Mouse (Mus musculus) fat pad, adult 2 months (tissue): ENCODE data around the gene Nedd4.

ENCODE experiments used
- DNase-seq: peaks from one replicate; pipeline ENCODE4 v3.0.0-alpha.2; 2011; ENCODE audit warnings: low read depth, low spot score; ENCODE audit errors: extremely low read depth

Gene Nedd4

DNA sequence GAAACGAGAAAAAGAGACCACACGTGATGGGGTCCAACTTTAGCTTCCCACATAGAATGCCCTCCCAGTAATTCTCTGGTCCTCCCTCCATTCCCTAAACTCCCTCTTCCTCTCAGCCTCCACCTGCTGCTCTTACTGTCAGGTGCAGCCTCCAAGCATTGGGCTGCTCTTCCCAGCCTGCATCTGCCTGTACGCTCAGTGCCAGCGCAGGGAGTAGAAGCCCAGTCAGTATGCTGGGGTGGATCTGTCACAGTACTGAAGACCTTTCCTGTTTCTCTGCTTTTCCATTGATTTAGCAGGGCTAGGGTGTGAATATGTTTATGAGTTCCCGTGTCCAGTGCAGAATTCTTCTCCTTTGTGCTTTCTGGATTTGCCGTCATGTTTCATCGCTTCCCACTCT is 54.1 kb downstream of the Nedd4 start:
- DNase-seq: no peak

DNA sequence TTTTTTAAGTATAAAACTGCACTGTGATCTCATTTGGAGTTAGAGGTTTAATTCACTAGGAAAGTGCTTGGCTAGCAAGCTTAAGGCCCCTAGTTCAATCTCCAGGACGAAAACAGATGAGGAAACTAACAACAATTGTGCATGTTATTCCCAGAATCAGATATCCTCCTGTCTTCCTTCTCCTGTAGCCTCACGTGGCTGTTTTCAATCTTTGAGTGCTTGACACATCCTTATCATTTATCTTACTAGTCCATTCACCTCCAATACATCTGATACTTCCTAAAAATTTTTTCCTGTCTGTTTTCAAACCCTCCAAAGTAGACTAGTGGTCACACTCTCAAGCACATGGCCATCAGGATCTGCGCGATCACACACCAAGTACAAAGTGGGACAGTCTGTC is 57.0 kb downstream of the Nedd4 start:
- DNase-seq: no peak

DNA sequence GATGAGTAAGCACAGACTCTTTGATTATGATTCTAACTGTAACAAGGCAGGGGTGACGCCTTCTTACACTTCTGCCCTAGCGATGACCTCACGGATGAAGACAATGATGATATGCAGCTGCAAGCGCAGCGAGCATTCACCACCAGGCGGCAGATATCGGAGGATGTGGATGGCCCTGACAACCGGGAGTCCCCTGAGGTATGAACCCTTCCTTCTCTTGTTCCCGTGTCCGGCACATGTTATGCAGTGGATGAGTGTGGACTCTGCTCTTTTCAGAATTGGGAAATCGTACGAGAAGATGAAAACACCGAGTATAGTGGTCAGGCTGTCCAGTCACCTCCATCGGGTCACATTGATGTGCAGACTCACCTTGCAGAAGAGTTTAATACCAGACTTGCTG is 59.1 kb downstream of the Nedd4 start:
- no peak for DNase-seq

DNA sequence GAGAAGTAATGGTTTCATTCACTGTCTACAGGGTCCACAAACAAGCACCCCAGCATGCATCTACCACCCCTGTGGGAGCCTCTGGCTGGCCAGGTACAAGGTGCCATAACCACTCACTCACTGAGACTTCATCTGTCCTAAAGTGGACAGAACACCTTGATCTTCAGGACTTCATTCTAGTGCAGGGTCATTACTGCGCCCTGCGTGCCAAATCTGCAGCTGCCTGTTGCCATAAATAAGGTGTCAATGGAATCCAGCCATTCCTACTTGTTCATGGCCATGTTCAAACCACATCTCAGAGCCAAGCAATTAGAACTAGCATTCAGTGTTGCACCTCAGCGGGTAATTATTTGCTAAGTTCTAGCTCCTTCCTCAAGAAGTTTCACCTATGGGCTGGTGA is 60.5 kb downstream of the Nedd4 start:
- DNase-seq: no peak

DNA sequence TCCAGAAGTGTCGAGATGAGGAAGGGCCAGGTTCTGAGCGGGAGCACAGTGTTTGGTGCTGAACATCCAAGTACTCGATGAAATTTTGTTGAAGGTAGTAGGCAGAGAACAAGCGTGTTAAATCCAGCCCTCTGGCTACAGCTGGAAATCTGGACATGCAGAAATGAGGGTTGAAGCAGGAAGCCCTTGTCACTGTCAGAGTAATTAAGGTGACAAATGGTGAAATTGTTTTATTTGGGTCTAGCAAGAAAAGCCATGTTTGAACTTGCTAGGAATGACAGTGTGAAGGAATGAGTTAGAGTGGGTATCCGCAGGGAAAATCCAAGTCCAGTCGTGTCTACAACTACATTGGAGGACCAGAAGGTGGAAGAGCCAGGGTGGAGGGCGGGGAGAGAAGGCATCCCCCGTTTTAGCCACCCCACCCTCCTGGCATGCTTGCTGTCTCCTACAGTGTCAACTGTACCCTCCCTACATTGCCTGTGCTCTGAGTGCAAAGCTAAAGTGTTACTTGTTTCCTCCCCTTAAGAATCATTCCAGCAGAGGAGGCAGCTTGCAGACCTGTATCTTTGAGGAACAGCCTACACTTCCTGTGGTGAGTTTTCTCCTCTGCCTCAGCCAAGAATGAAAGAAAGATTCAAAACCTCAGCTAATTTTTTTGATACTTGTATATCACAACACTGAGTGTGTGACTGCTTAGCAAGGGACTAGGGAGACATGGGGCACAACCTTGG is 62.5 kb downstream of the Nedd4 start:
- peak; percentile 80 for DNase-seq

DNA sequence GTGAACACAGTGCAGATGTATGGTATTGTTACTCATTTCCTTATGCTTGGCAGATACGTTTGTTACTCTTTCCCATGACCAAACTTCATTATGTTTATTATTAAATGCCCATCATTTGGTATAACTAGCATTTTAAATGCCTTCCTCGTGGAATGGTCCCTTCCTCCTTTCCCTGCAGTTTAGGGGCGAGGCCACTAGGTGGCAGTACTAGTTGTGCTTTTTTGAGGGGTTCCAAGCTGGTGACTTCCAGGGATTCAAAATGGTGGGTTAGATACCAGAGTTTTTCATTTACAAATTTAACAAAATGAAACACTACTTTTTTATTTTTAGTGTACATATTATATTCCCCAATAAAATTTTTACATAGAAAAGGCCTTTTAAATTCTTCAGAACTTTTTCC is 71.8 kb downstream of the Nedd4 start:
- DNase-seq: no peak

DNA sequence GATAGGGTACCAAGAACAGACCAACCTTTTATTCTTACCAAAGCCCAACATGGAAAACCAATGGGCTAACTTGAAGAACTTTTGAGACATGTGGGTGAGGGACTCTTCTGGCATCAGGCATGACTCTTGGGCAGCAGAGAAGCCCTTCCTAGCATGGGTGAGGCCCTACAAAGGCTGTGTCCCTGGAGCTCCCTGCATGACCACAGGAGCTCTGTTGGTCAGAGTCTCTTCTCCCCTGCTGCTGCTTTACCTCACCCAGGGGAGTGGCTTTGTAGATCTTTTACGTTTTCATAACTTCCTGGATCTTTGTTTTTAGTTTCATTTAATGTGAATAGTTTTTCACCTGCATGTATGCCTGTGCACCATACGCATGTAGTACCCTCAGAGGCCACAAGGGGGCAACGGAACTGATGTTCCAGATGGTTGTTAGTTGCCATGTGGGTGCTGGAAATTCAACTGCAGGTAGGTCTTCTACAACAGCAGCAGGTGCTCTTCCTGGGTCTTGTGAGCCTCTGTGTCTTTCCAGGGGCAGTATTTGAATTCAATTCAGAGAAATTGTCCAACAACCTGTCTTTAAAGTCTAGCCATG is 73.8 kb downstream of the Nedd4 start:
- DNase-seq: no peak

DNA sequence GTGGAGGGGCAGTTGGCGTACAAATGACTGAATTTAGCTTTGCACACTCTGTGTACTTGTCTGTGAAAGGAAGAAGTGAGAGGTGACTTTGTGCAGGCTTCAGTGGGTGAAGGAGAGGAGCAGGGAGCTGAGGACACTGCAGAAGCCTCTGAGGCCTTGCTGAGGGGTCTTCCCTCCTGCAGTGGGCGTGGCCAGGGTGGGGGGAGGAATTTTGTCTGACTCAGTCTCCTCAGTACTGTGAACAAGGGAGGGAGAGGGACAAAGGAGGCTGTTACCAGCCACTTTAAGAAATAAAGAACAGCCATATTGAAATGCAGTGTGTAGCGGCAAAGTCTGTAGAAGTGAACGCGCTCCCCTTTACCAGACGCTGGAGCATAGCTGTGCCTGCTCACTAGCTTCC is 79.1 kb downstream of the Nedd4 start:
- DNase-seq: no peak

DNA sequence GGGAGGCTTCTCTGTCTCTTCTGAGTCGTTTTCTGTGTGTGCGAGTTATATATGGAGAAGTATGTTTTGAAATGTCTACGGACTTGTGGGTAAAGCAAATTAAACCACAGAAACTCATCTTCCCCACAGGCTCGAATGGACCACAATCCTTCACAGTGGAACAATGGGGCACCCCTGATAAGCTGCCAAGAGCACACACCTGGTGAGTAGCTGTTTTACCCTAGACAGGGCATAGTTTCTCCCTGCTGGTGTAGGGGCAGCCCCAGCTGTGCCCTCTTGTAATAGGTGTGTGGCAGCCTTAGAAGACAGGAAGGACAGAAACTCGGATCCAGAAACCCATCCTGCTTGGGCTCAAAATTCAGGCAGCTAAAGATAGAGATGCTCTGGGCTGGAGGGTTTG is 84.1 kb downstream of the Nedd4 start:
- no peak for DNase-seq

DNA sequence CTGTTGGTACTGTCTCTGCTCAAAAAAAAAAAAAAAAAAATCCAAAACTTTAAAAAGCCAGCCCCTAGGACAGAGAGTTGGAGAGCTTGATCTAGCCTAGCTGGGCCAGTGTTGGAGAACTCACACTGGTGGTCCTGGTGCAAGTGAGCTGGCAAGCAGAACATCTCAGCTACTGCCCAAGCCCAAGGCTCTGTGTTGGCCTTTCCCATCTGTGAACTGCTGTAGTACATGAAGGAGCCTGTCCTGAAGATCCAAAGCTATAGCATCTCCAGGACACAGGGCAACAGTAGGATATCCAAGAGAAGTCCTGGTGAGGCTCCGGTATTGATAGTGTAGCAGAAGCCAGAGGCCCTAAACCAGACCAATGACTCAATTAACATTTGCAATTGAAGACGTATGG is 88.1 kb downstream of the Nedd4 start:
- no peak for DNase-seq

DNA sequence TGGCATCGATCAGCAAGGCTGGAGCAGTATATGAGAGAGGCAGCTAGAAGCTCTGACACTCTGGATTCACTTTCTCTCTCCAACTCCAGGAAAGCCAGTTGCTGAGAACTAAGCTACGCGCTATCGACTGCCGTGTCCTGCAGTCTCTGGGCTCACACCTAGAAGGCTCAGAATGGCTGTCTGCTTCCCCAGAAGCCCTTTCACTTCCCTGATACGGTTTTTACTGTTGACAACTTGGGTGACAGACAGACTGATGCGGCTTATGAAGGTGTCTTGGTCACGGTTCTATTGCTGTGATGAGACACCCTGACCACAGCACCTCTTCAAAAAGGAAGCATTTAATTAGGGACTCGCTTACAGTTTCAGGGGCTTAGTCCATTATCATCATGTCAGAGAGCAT is 90.5 kb downstream of the Nedd4 start:
- DNase-seq: no peak

DNA sequence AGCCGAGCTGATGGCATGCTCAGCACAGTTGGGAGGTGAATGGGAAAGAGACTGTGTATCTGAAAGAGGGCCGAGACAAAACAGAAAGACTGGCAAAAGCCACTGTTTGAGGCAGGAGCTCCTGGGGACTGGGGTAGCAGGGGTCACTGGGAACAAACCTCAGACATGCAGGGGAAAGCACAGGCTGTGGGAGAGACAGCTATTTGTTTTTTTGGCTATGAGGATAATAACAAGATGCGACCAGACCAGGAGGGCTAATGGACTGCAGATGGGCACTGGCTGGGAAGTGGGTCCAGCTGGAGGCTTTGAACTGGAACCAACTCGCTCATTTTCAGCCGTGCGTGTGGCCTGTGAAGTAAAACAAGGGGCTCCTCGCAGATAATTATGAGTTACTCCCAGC is 91.6 kb downstream of the Nedd4 start:
- DNase-seq: no peak

DNA sequence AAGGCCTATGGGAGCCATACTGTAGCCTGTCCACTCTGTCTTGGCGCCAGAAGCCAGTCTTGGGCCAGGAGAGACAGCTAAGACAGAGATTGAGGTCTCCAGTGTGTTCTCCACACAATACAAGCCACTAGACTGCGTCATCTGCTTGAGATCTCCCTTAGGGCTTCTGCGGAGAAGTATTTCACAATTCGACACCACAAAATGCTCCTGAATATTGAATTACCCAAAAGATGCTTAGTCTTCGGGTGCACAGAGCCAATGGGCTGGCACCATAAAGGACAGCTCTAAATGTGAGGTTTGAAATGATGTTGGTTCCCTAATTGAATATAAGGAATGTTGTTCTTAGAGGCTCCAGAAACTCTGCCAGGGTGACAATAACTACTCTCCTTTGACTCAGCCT is 95.0 kb downstream of the Nedd4 start:
- DNase-seq: no peak

DNA sequence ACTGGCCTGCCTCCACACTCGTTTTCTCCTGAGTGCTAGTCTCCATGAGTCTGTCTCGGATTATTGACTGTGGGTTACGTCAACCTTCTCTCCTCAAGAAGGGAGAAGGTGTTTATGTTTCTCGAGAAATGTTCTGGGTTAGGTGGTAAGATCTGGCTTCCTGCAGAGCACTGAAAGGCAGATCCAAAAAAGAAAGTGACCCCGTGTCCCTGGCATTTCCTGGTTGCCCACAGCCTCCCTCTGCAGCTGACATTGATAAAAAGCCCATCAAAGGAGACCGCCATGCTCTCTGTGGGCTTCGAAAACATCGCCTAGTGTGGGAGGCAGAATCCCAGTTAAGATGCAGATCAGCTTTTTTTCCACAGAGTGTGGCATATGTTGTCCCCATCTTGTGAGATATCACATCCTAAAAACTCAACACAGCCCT is 96.6 kb downstream of the Nedd4 start:
- no peak for DNase-seq

DNA sequence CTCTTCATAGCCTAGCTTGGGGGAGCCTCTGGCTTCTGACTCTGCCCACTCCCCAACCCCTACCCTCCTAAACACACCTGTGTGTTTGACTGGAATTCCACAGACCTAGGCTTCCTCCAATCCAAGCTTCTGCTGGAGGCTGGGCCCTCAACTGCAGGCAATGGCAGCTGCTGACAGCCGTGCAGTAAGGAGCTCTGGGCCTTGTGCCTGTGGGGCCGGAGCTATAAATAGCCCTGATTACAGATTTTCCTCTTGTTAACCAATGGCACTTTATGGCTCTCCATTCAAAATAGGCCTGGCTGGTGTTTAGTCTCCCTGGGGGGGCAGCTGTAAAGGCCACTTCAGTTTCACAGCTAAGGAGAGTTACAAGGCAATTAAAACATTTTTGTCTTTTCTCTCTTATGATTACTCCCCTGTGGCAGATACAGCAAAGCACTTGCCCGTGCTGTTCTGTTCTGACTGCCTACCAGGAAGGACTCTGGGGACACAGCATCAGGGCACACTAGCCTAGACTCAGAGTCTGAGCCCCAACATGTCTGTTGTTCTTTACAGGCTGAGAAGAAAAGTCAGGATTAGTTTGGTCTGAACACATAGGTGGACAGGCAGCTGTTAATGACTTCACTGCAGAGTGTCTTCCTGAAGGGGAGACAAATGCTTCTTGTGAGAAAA is 101.0 kb downstream of the Nedd4 start:
- no peak for DNase-seq

DNA sequence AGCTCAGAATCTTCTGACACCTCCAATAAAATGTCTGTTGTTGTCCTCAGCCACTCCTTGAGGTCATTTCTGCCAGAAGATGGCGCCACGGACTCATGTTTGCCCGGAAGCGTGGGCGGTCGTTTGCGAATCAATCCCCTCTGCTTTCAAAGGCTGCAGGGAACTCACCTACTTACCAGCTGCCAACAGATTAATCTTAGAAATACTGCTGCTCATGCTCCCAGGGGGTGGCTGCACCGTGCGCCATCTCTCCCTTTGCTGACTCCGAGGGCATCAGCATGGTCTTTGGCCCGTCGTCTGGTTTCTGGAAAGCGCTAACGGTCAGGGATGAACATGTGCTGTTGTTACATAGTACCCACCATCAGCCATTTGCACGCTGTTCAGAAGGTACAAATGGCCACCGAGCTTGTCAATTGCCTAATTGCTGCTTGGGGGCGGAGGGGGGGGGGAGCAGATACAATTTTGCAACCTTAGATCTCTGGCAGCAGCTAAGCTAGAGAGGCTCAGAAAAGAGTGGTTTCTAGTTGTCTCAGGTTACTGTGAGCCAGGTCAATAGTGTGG is 104.7 kb downstream of the Nedd4 start:
- DNase-seq: no peak

DNA sequence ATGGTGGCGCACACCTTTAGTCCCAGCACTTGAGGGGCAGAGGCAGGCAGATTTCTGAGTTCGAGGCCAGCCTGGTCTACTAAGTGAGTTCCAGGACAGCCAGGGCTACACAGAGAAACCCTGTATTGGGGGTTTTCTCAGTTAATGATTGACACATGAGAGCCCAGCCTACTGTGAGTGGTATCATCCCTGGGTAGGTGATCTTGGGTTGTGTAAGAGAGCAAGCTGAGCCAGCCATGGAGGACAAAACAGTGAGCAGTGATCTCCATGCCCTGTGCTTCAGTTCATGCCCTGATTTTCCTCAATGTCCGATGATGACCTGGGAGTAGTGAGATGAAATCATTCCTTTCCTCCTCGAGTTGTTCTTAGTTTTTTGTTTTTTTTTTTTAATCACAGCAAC is 112.9 kb downstream of the Nedd4 start:
- no peak for DNase-seq

DNA sequence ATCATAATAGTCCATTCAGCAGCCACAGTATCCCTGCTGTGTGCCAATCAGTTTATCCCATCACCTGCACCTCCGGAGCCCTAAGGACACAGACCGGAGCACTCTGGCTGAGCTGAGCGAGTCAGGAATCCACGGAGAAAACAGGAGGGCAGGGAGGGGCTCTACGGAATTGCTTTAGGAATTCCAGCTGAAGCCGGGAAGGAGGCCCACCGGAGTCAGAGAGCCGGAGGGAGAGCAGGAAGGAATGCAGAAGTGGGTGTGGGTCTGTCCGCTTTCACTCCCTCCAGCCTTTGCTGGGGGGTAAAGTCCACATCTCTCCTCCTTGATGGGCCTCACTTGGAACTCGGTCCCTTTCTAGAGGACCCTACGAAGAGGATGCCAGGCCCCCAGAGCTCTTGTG is 116.9 kb downstream of the Nedd4 start:
- no peak for DNase-seq

DNA sequence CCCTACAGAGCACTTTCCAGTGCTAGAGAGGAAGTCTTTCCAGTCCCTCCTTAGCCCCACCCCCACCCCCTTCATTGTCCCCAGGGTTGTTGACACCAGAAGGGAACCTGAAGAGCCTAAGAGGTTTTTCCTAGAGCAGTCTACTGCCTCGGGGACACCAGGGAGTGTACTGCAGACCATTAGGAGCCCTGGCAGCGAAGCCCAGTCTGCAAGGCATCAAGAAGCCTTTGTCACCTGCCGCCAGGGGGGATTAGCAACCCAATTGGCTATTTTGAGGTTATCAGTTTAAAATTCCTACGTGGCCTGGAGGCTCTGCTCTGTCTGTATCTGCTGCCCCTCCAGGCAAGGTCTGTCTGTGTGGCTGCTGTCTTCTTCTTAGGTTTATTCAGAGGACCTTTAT is 117.6 kb downstream of the Nedd4 start:
- no peak for DNase-seq

DNA sequence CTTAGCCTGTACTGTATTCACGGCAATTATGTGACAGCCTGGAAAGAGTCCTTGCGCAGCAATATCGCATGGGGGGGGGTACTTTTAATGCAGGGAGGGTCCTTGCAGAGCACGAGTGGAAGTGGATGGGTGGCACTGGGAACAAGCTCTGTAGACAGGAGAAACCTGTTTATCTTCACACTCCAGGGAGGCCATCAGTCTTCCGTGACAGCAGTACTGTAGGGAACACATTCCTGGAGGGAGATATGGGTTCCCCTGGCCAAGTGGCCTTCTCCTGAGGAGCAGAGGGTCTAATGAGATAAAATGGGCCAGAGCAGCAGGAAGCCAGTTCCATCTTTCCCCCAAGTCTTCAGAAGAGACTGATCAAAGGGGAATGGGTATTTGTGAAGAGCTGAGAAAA is 118.5 kb downstream of the Nedd4 start:
- DNase-seq: no peak

DNA sequence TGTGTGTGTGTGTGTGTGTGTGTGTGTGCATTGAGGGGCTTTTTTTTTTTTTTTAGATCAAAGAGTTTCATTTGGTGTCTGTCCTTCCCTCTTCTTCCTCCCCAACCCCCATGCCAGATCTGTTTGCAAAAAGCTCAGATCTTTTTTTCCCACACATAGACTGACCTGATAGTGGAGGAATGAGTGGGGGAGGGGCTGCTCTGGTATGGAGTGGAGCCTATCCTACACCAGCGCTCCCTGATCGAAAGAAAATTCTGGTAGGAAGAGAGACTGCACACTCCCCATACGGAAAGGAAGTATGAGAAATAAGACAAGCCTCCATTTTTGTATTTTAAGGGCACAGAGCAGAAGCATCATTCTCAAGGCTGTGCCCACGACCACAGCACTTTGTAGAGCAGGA is 119.3 kb downstream of the Nedd4 start:
- DNase-seq: no peak

DNA sequence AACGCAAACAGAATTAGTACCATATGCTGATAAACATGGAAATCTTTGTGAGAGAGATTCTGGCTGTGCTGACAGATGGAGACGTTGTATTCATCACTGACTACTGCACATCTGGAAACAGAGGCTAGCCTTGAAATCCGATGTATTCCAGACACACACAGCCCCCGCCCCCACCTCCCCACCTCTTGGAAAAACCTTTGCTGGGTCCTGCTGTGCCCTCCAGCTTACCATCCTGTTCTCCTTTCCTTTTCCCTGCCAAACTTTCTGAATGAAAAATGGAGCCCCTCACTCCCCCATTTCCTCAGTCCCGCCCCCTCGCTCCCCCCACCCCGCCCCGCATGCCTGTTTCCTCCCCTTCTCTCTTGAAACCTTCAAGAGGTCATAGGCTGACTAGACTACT is 120.0 kb downstream of the Nedd4 start:
- no peak for DNase-seq
